Mouse (Mus musculus) hindbrain, embryonic 11.5 days (tissue): ENCODE data around the gene Ninj1. TPM values are rescaled to one million over a fixed set of nuclear protein-coding genes. Genes with fewer than 3 reads are reported as not detected.
A peak's percentile ranks its signal among the peaks of the same experiment; 100 is the strongest.

Experiments
- ATAC-seq: fragments of 200-750 bp; cut with Nextera tagmentation; 2 replicates; pipeline ENCODE4 v1.8.0; 2017; ENCODE audit warnings: mild to moderate bottlenecking, moderate TSS enrichment, moderate library complexity; ENCODE audit not compliant: low FRiP score
- DNase-seq: peaks from one replicate; pipeline ENCODE4 v3.0.0-alpha.2; 2015; ENCODE audit warnings: low spot score
- H3K27ac ChIP-seq: fragments of 300-500 bp; sonication (generic); 2 replicates; pipeline ENCODE4 v1.5.1; 2014; ENCODE audit warnings: mild to moderate bottlenecking, low read depth, low read length
- H3K27me3 ChIP-seq: fragments of 300-500 bp; sonication (generic); 2 replicates; pipeline ENCODE4 v1.6.1; 2014; ENCODE audit warnings: mild to moderate bottlenecking, low read length, moderate library complexity, mixed read lengths; ENCODE audit not compliant: control insufficient read depth, insufficient read depth
- H3K36me3 ChIP-seq: fragments of 300-500 bp; sonication (generic); 2 replicates; pipeline ENCODE4 v1.6.1; 2014; ENCODE audit warnings: mild to moderate bottlenecking, low read length, moderate library complexity, mixed read lengths; ENCODE audit not compliant: control insufficient read depth, insufficient read depth
- H3K4me1 ChIP-seq: fragments of 300-500 bp; sonication (generic); replicated peaks from 2 replicates; pipeline ENCODE4 v1.6.1; 2014; ENCODE audit warnings: low read length, mixed read lengths; ENCODE audit not compliant: control insufficient read depth, insufficient read depth
- H3K4me2 ChIP-seq: fragments of 300-500 bp; sonication (generic); replicated peaks from 2 replicates; pipeline ENCODE4 v1.6.1; 2014; ENCODE audit warnings: mild to moderate bottlenecking, low read depth, low read length
- H3K4me3 ChIP-seq: fragments of 300-500 bp; sonication (generic); 2 replicates; pipeline ENCODE4 v1.5.1; 2014; ENCODE audit warnings: low read depth, low read length
- H3K9ac ChIP-seq: fragments of 300-500 bp; sonication (generic); 2 replicates; pipeline ENCODE4 v1.6.1; 2014; ENCODE audit warnings: low read depth, low read length
- H3K9me3 ChIP-seq: fragments of 300-500 bp; sonication (generic); 2 replicates; pipeline ENCODE4 v1.6.1; 2016; ENCODE audit warnings: low read length; ENCODE audit not compliant: control insufficient read depth
- whole genome bisulfite sequencing: fragments of 180-500 bp; shearing (Covaris S2); extraction: QIAGEN DNeasy Blood & Tissue Kit; methylation state at CpG from one replicate; pipeline ENCODE4 v1.1.7; 2014; 5-methylcytosine and 5-hydroxymethylcytosine counted together
- polyA plus RNA-seq: library from polyadenylated mRNA; unstranded; fragments of >200 nt; fragmentation: Nextera tagmentation; extraction: Ambion mirVana; gene quantifications from 2 replicates; pipeline ENCODE4 v1.2.1, GENCODE M21; 2014

The Ninj1 gene
- polyA plus RNA-seq, 1 experiment from 2014 or later, result 21.5 TPM

GRCm38 (mm10) chr13:49162722-49163121, 24.6 kb upstream of the Ninj1 start:
- Histone ChIP-seq H3K4me2 (no peak overlapping the region), H3K27ac (no peak overlapping the region), H3K36me3 (no peaks in the 10 kb centered on the region), H3K4me3 (no peak overlapping the region), H3K9me3 (no peaks in the 10 kb centered on the region), H3K9ac (no peak overlapping the region), H3K4me1 (no peaks in the 10 kb centered on the region), H3K27me3 (no peaks in the 10 kb centered on the region)
- DNase-seq (no peak), ATAC-seq (no peak)
- WGBS, result 84% methylated on average over 4 of the region's 4 CpGs

- Histone ChIP-seq H3K27ac (no peak overlapping the region), H3K27me3 (no peaks in the 10 kb centered on the region)
Observed at GRCm38 (mm10) chr13:49163645-49164044, 23.6 kb upstream of the Ninj1 start.

GRCm38 (mm10) chr13:49167081-49167480, 20.2 kb upstream of the Ninj1 start:
- Histone ChIP-seq H3K36me3 (no peaks in the 10 kb centered on the region), H3K4me3 (no peak overlapping the region), H3K4me1 (no peaks in the 10 kb centered on the region), H3K4me2 (no peak overlapping the region), H3K27ac (no peak overlapping the region), H3K9ac (no peak overlapping the region), H3K27me3 (no peaks in the 10 kb centered on the region), H3K9me3 (no peaks in the 10 kb centered on the region)
- ATAC-seq (no peak), DNase-seq (no peak)
- WGBS, result 85% methylated on average over 9 of the region's 9 CpGs

More at GRCm38 (mm10) chr13:49163645-49164044, 23.6 kb upstream of the Ninj1 start:
- Histone ChIP-seq H3K36me3 (no peaks in the 10 kb centered on the region), H3K9ac (no peak overlapping the region), H3K4me3 (no peak overlapping the region), H3K4me1 (no peaks in the 10 kb centered on the region), H3K4me2 (no peak overlapping the region), H3K9me3 (no peaks in the 10 kb centered on the region)
- ATAC-seq, result no peak
- no peak for DNase-seq
- 83% methylated on average over 7 of the region's 7 CpGs for WGBS

GRCm38 (mm10) chr13:49169448-49170207, 17.7 kb upstream of the Ninj1 start:
- 21% methylated on average over 17 of the region's 17 CpGs for WGBS
- Histone ChIP-seq H3K4me3 (no peak overlapping the region), H3K27ac (no peak overlapping the region), H3K36me3 (no peaks in the 10 kb centered on the region), H3K27me3 (no peaks in the 10 kb centered on the region), H3K9me3 (no peaks in the 10 kb centered on the region), H3K9ac (no peak overlapping the region), H3K4me2 (no peak overlapping the region), H3K4me1 (no peaks in the 10 kb centered on the region)
- ATAC-seq, result peak; percentile 59; the same call in 1 of the 2 replicates
- DNase-seq, result peak; percentile 92

- DNase-seq, result no peak
- Histone ChIP-seq H3K9ac (no peak overlapping the region), H3K27me3 (no peaks in the 10 kb centered on the region), H3K36me3 (no peaks in the 10 kb centered on the region), H3K4me3 (no peak overlapping the region), H3K4me1 (no peaks in the 10 kb centered on the region), H3K27ac (no peak overlapping the region), H3K4me2 (no peak overlapping the region), H3K9me3 (no peaks in the 10 kb centered on the region)
- WGBS, result 92% methylated on average over 11 of the region's 11 CpGs
- ATAC-seq, result no peak
Observed at GRCm38 (mm10) chr13:49170623-49171022, 16.7 kb upstream of the Ninj1 start.

GRCm38 (mm10) chr13:49171729-49172128, 15.6 kb upstream of the Ninj1 start:
- no peak overlapping the region for H3K4me3 ChIP-seq
- WGBS, result 82% methylated on average over 1 of the region's 1 CpGs
- no peak overlapping the region for H3K9ac ChIP-seq
- H3K4me1 ChIP-seq, result no peaks in the 10 kb centered on the region
- DNase-seq, result no peak
- H3K36me3 ChIP-seq, result no peaks in the 10 kb centered on the region
- H3K4me2 ChIP-seq, result no peak overlapping the region
- no peak for ATAC-seq
- no peaks in the 10 kb centered on the region for H3K27me3 ChIP-seq
- H3K9me3 ChIP-seq, result no peaks in the 10 kb centered on the region
- H3K27ac ChIP-seq, result no peak overlapping the region

- Histone ChIP-seq H3K4me1 (no peaks in the 10 kb centered on the region), H3K9me3 (no peaks in the 10 kb centered on the region), H3K9ac (no peak overlapping the region), H3K27me3 (no peaks in the 10 kb centered on the region), H3K4me2 (no peak overlapping the region), H3K4me3 (no peak overlapping the region), H3K36me3 (no peaks in the 10 kb centered on the region), H3K27ac (no peak overlapping the region)
- ATAC-seq, result 0 out of 2 replicates have a peak, but pooled peaks have one; percentile 22
- WGBS, result 92% methylated on average over 7 of the region's 7 CpGs
- no peak for DNase-seq
Observed at GRCm38 (mm10) chr13:49172335-49172734, 14.9 kb upstream of the Ninj1 start.

- ATAC-seq, result peak; percentile 73; the same call in 1 of the 2 replicates
- no peak overlapping the region for H3K4me3 ChIP-seq
- H3K4me2 ChIP-seq, result no peak overlapping the region
- DNase-seq, result peak; percentile 95
- H3K9ac ChIP-seq, result no peak overlapping the region
- H3K36me3 ChIP-seq, result no peaks in the 10 kb centered on the region
- H3K27ac ChIP-seq, result no peak overlapping the region
- no peaks in the 10 kb centered on the region for H3K27me3 ChIP-seq
- 8% methylated on average over 12 of the region's 12 CpGs for WGBS
- H3K9me3 ChIP-seq, result no peaks in the 10 kb centered on the region
- no peaks in the 10 kb centered on the region for H3K4me1 ChIP-seq
Observed at GRCm38 (mm10) chr13:49172971-49173596, 14.2 kb upstream of the Ninj1 start.

- 81% methylated on average over 10 of the region's 10 CpGs for WGBS
- Histone ChIP-seq H3K27ac (no peak overlapping the region), H3K36me3 (no peaks in the 10 kb centered on the region), H3K9ac (no peak overlapping the region), H3K4me1 (no peaks in the 10 kb centered on the region), H3K27me3 (no peaks in the 10 kb centered on the region), H3K9me3 (no peaks in the 10 kb centered on the region), H3K4me3 (no peak overlapping the region), H3K4me2 (no peak overlapping the region)
- no peak for ATAC-seq
- no peak for DNase-seq
Observed at GRCm38 (mm10) chr13:49175509-49175908, 11.8 kb upstream of the Ninj1 start.
